Mouse (Mus musculus): ENCODE measurements around the gene Grem1. TPM values are rescaled to one million over a fixed set of nuclear protein-coding genes. Genes with fewer than 3 reads are reported as not detected.

Grem1 gene
- polyA plus RNA-seq, 2 experiments, result not detected

- Histone ChIP-seq H3K9ac (replicated peaks) (no peak overlapping the region), H3K27me3 (ENCODE audit: control insufficient read depth, insufficient read depth, low read length) (no peaks in the 10 kb centered on the region), H3K4me1 (replicated peaks; ENCODE audit: control insufficient read depth in 2 of 2, insufficient read depth in 2 of 2, low read length in 1 of 2) (no peaks in the 10 kb centered on the region), H3K4me3 (ENCODE audit: insufficient read depth in 1 of 2, low read depth in 2 of 2, low read length in 2 of 2) (no peak overlapping the region), H3K4me2 (ENCODE audit: low read depth) (no peak overlapping the region), H3K36me3 (replicated peaks; ENCODE audit: control insufficient read depth, insufficient read depth, low read depth) (no peaks in the 10 kb centered on the region), H3K9me3 (ENCODE audit: control insufficient read depth, low read length) (no peaks in the 10 kb centered on the region), H3K27ac (no peak overlapping the region)
- no peak for TF ChIP-seq CTCF (IDR thresholded peaks at IDR 0.05; ENCODE audit: low read depth)
- no peak for TF ChIP-seq EP300 (IDR thresholded peaks at IDR 0.05; ENCODE audit: low read depth)
- DNase-seq (ENCODE audit: low read depth in 3 of 3, low spot score in 3 of 3), result no peak
- WGBS (ENCODE audit: insufficient replicate concordance), result 56% methylated on average over 4 of the region's 4 CpGs
- no peak for ATAC-seq (ENCODE audit: insufficient read depth)
Measured at GRCm38 (mm10) chr2:113787882-113788281, 29.4 kb upstream of the Grem1 start.

- no peak overlapping the region for H3K9ac ChIP-seq (replicated peaks)
- no peaks in the 10 kb centered on the region for H3K27me3 ChIP-seq (ENCODE audit: control insufficient read depth, insufficient read depth, low read length)
- 31% methylated on average over 3 of the region's 3 CpGs for WGBS (ENCODE audit: insufficient replicate concordance)
- no peak overlapping the region for H3K27ac ChIP-seq
- no peak overlapping the region for H3K4me2 ChIP-seq (ENCODE audit: low read depth)
- H3K9me3 ChIP-seq (ENCODE audit: control insufficient read depth, low read length), result no peaks in the 10 kb centered on the region
- H3K36me3 ChIP-seq (replicated peaks; ENCODE audit: control insufficient read depth, insufficient read depth, low read depth), result no peaks in the 10 kb centered on the region
- TF ChIP-seq CTCF (IDR thresholded peaks at IDR 0.05; ENCODE audit: low read depth) (no peak), EP300 (IDR thresholded peaks at IDR 0.05; ENCODE audit: low read depth) (no peak)
- no peaks in the 10 kb centered on the region for H3K4me1 ChIP-seq (replicated peaks; ENCODE audit: control insufficient read depth in 2 of 2, insufficient read depth in 2 of 2, low read length in 1 of 2)
- H3K4me3 ChIP-seq (ENCODE audit: insufficient read depth in 1 of 2, low read depth in 2 of 2, low read length in 2 of 2), result no peak overlapping the region
- no peak for ATAC-seq (ENCODE audit: insufficient read depth)
- DNase-seq (ENCODE audit: low read depth in 3 of 3, low spot score in 3 of 3), result no peak
Measured at GRCm38 (mm10) chr2:113784851-113785250, 26.4 kb upstream of the Grem1 start.

- 49% methylated on average over 4 of the region's 4 CpGs for WGBS (ENCODE audit: insufficient replicate concordance)
- no peak overlapping the region for H3K27ac ChIP-seq
- TF ChIP-seq CTCF (IDR thresholded peaks at IDR 0.05; ENCODE audit: low read depth) (no peak), EP300 (IDR thresholded peaks at IDR 0.05; ENCODE audit: low read depth) (no peak)
- no peak overlapping the region for H3K4me3 ChIP-seq (ENCODE audit: insufficient read depth in 1 of 2, low read depth in 2 of 2, low read length in 2 of 2)
- no peaks in the 10 kb centered on the region for H3K36me3 ChIP-seq (replicated peaks; ENCODE audit: control insufficient read depth, insufficient read depth, low read depth)
- ATAC-seq (ENCODE audit: insufficient read depth) (no peak), DNase-seq (ENCODE audit: low read depth in 3 of 3, low spot score in 3 of 3) (no peak)
- no peak overlapping the region for H3K4me2 ChIP-seq (ENCODE audit: low read depth)
- H3K27me3 ChIP-seq (ENCODE audit: control insufficient read depth, insufficient read depth, low read length), result no peaks in the 10 kb centered on the region
- no peaks in the 10 kb centered on the region for H3K4me1 ChIP-seq (replicated peaks; ENCODE audit: control insufficient read depth in 2 of 2, insufficient read depth in 2 of 2, low read length in 1 of 2)
- H3K9ac ChIP-seq (replicated peaks), result no peak overlapping the region
- no peaks in the 10 kb centered on the region for H3K9me3 ChIP-seq (ENCODE audit: control insufficient read depth, low read length)
Measured at GRCm38 (mm10) chr2:113781521-113781920, 23.1 kb upstream of the Grem1 start.

- TF ChIP-seq CTCF (IDR thresholded peaks at IDR 0.05; ENCODE audit: low read depth) (no peak), EP300 (IDR thresholded peaks at IDR 0.05; ENCODE audit: low read depth) (no peak)
- ATAC-seq (ENCODE audit: insufficient read depth) (no peak), DNase-seq (ENCODE audit: low read depth in 3 of 3, low spot score in 3 of 3) (no peak)
- no peaks in the 10 kb centered on the region for H3K27me3 ChIP-seq (ENCODE audit: control insufficient read depth, insufficient read depth, low read length)
- 68% methylated on average over 5 of the region's 5 CpGs for WGBS (ENCODE audit: insufficient replicate concordance)
- no peak overlapping the region for H3K4me3 ChIP-seq (ENCODE audit: insufficient read depth in 1 of 2, low read depth in 2 of 2, low read length in 2 of 2)
- no peak overlapping the region for H3K27ac ChIP-seq
- H3K9ac ChIP-seq (replicated peaks), result no peak overlapping the region
- no peak overlapping the region for H3K4me2 ChIP-seq (ENCODE audit: low read depth)
- H3K9me3 ChIP-seq (ENCODE audit: control insufficient read depth, low read length), result no peaks in the 10 kb centered on the region
- H3K4me1 ChIP-seq (replicated peaks; ENCODE audit: control insufficient read depth in 2 of 2, insufficient read depth in 2 of 2, low read length in 1 of 2), result no peaks in the 10 kb centered on the region
- H3K36me3 ChIP-seq (replicated peaks; ENCODE audit: control insufficient read depth, insufficient read depth, low read depth), result no peaks in the 10 kb centered on the region
Measured at GRCm38 (mm10) chr2:113781107-113781506, 22.7 kb upstream of the Grem1 start.

GRCm38 (mm10) chr2:113779336-113779735, 20.9 kb upstream of the Grem1 start:
- no peaks in the 10 kb centered on the region for H3K27me3 ChIP-seq (ENCODE audit: control insufficient read depth, insufficient read depth, low read length)
- no peaks in the 10 kb centered on the region for H3K36me3 ChIP-seq (replicated peaks; ENCODE audit: control insufficient read depth, insufficient read depth, low read depth)
- WGBS (ENCODE audit: insufficient replicate concordance), result 58% methylated on average over 3 of the region's 3 CpGs
- H3K4me1 ChIP-seq (replicated peaks; ENCODE audit: control insufficient read depth in 2 of 2, insufficient read depth in 2 of 2, low read length in 1 of 2), result peaks cover 0 to 2% of the 10 kb centered on the region in 2 experiments; a peak in 1 of 4 replicates
- no peak for ATAC-seq (ENCODE audit: insufficient read depth)
- no peak overlapping the region for H3K9ac ChIP-seq (replicated peaks)
- no peak for DNase-seq (ENCODE audit: low read depth in 3 of 3, low spot score in 3 of 3)
- TF ChIP-seq EP300 (IDR thresholded peaks at IDR 0.05; ENCODE audit: low read depth) (no peak), CTCF (IDR thresholded peaks at IDR 0.05; ENCODE audit: low read depth) (no peak)
- no peaks in the 10 kb centered on the region for H3K9me3 ChIP-seq (ENCODE audit: control insufficient read depth, low read length)
- H3K4me2 ChIP-seq (ENCODE audit: low read depth), result no peak overlapping the region
- no peak overlapping the region for H3K27ac ChIP-seq
- no peak overlapping the region for H3K4me3 ChIP-seq (ENCODE audit: insufficient read depth in 1 of 2, low read depth in 2 of 2, low read length in 2 of 2)
